Mouse (Mus musculus) thymus, adult 2 months (tissue): ENCODE measurements at regions not wholly inside any gene's neighbourhood (a gene's known extent, or its start where the extent isn't known, plus 50 kb on each side); places are given as distances from the start of the nearest gene placed in this dataset.
A peak's percentile ranks its signal among the peaks of the same experiment; 100 is the strongest.

Source experiments
- DNase-seq: peaks from one replicate; pipeline ENCODE4 v3.0.0; 2021
- H3K27ac ChIP-seq: fragments of 200-500 bp; 2 replicates; pipeline ENCODE4 v1.5.1; 2012; ENCODE audit warnings: low read length, control low read depth; ENCODE audit not compliant: control insufficient read depth, insufficient read depth
- H3K27me3 ChIP-seq: fragments of 200-500 bp; 2 replicates; pipeline ENCODE4 v1.6.1; 2012; ENCODE audit warnings: mild to moderate bottlenecking, low read length, moderate library complexity, mixed read lengths; ENCODE audit not compliant: control insufficient read depth, insufficient read depth
- H3K36me3 ChIP-seq: fragments of 200-500 bp; 2 replicates; pipeline ENCODE4 v1.6.1; 2012; ENCODE audit warnings: mild to moderate bottlenecking, low read length, moderate library complexity; ENCODE audit not compliant: control insufficient read depth, insufficient read depth
- H3K4me1 ChIP-seq: fragments of 200-500 bp; replicated peaks from 2 replicates; pipeline ENCODE4 v1.6.1; 2012; ENCODE audit warnings: low read length; ENCODE audit not compliant: control insufficient read depth, insufficient read depth
- H3K4me3 ChIP-seq: fragments of 200-500 bp; 2 replicates; pipeline ENCODE4 v1.5.1; 2012; ENCODE audit warnings: mild to moderate bottlenecking, low read length, control low read depth, moderate library complexity; ENCODE audit not compliant: control insufficient read depth, insufficient read depth
- CTCF ChIP-seq: fragments of 200-500 bp; IDR thresholded peaks from 2 replicates; pipeline ENCODE4 v1.5.1; 2012; ENCODE audit warnings: mild to moderate bottlenecking, control low read depth, low read length, moderate library complexity, borderline replicate concordance; ENCODE audit not compliant: control insufficient read depth, poor library complexity, insufficient read depth; ENCODE audit errors: extremely low read depth
- POLR2A ChIP-seq: fragments of 200-500 bp; IDR thresholded peaks from 2 replicates; pipeline ENCODE4 v1.6.1; 2012; ENCODE audit warnings: mild to moderate bottlenecking, low read length, control low read depth, moderate library complexity; ENCODE audit not compliant: control insufficient read depth, poor library complexity, insufficient read depth; ENCODE audit errors: extremely low read depth
- WGBS: fragments of 180-500 bp; shearing (Covaris S2); methylation state at CpG from one replicate; pipeline ENCODE4 v1.1.7; 2018; 5-methylcytosine and 5-hydroxymethylcytosine counted together

GRCm38 (mm10) chr5:74121861-74122630 lies 53.8 kb upstream of the Usp46 start:
- no peaks in the 10 kb centered on the region for H3K36me3 ChIP-seq
- no peaks in the 10 kb centered on the region for H3K27me3 ChIP-seq
- 81% methylated on average over 9 of the region's 9 CpGs for WGBS
- H3K27ac ChIP-seq = no peak overlapping the region
- DNase-seq = peak; percentile 49
- TF ChIP-seq CTCF = no peak
- TF ChIP-seq POLR2A = no peak
- H3K4me1 ChIP-seq = peaks cover 9% of the 10 kb centered on the region
- H3K4me3 ChIP-seq = no peak overlapping the region

GRCm38 (mm10) chr5:74126015-74126896 lies 58.0 kb upstream of the Usp46 start:
- Histone ChIP-seq H3K4me1 (peaks cover 9% of the 10 kb centered on the region), H3K27me3 (no peaks in the 10 kb centered on the region), H3K27ac (no peak overlapping the region), H3K4me3 (peak overlapping the region; percentile 87), H3K36me3 (no peaks in the 10 kb centered on the region)
- TF ChIP-seq CTCF = 0 out of 2 replicates have a peak, but pooled peaks have one; percentile 4
- TF ChIP-seq POLR2A = no peak
- peak; percentile 74 for DNase-seq
- 40% methylated on average over 32 of the region's 32 CpGs for WGBS

GRCm38 (mm10) chr5:74127518-74127917 lies 59.3 kb upstream of the Usp46 start:
- Histone ChIP-seq H3K4me3 (no peak overlapping the region), H3K27me3 (no peaks in the 10 kb centered on the region), H3K4me1 (peaks cover 7% of the 10 kb centered on the region), H3K27ac (no peak overlapping the region), H3K36me3 (no peaks in the 10 kb centered on the region)
- TF ChIP-seq POLR2A = no peak
- no peak for TF ChIP-seq CTCF
- WGBS = 97% methylated on average over 6 of the region's 6 CpGs
- DNase-seq = no peak

GRCm38 (mm10) chr5:74129636-74130035 lies 61.4 kb upstream of the Usp46 start:
- TF ChIP-seq CTCF (no peak), POLR2A (no peak)
- H3K27me3 ChIP-seq = no peaks in the 10 kb centered on the region
- peaks cover 11% of the 10 kb centered on the region for H3K4me1 ChIP-seq
- no peak for DNase-seq
- H3K27ac ChIP-seq = no peak overlapping the region
- no peaks in the 10 kb centered on the region for H3K36me3 ChIP-seq
- no peak overlapping the region for H3K4me3 ChIP-seq

GRCm38 (mm10) chr5:74132671-74133070 lies 62.4 kb upstream of the Rasl11b start:
- peak; percentile 31 for DNase-seq
- Histone ChIP-seq H3K36me3 (no peaks in the 10 kb centered on the region), H3K4me3 (no peak overlapping the region), H3K27ac (no peak overlapping the region), H3K27me3 (no peaks in the 10 kb centered on the region), H3K4me1 (peaks cover 9% of the 10 kb centered on the region)
- WGBS = 15% methylated on average over 8 of the region's 8 CpGs
- TF ChIP-seq CTCF = no peak

GRCm38 (mm10) chr5:74136377-74136776 lies 58.7 kb upstream of the Rasl11b start:
- 86% methylated on average over 5 of the region's 5 CpGs for WGBS
- Histone ChIP-seq H3K4me1 (peaks cover 9% of the 10 kb centered on the region), H3K27me3 (no peaks in the 10 kb centered on the region), H3K36me3 (no peaks in the 10 kb centered on the region), H3K27ac (no peak overlapping the region), H3K4me3 (no peak overlapping the region)
- TF ChIP-seq POLR2A (no peak), CTCF (no peak)
- DNase-seq = no peak

- no peak for DNase-seq
- H3K27ac ChIP-seq = no peak overlapping the region
- 87% methylated on average over 5 of the region's 5 CpGs for WGBS
Measured at GRCm38 (mm10) chr5:74136868-74137439, 58.1 kb upstream of the Rasl11b start.

More at GRCm38 (mm10) chr5:74136868-74137439, 58.1 kb upstream of the Rasl11b start:
- no peaks in the 10 kb centered on the region for H3K27me3 ChIP-seq
- peaks cover 9% of the 10 kb centered on the region for H3K4me1 ChIP-seq
- no peaks in the 10 kb centered on the region for H3K36me3 ChIP-seq
- no peak overlapping the region for H3K4me3 ChIP-seq
- TF ChIP-seq CTCF (no peak), POLR2A (no peak)
